Mouse (Mus musculus): ENCODE data around the gene Gm43518. TPM values are rescaled to one million over a fixed set of nuclear protein-coding genes. Genes with fewer than 3 reads are reported as not detected.

Gm43518 gene
- 3.3 and 4.3 TPM in 2 replicates for polyA plus RNA-seq (2015; fragmentation: Nextera tagmentation; extraction: Ambion mirVana)

- no peak for ATAC-seq
- Histone ChIP-seq H3K27me3 (no peaks in the 10 kb centered on the region), H3K9ac (replicated peaks) (no peak within 1 kb of the TSS), H3K36me3 (peaks cover 66% of the 10 kb centered on the region), H3K4me1 (replicated peaks) (peaks cover 6% of the 10 kb centered on the region), H3K27ac (no peak within 1 kb of the TSS), H3K4me2 (replicated peaks) (no peak within 1 kb of the TSS), H3K4me3 (replicated peaks) (no peak within 1 kb of the TSS), H3K9me3 (no peaks in the 10 kb centered on the region)
- WGBS, result 96% methylated on average over 9 of the region's 9 CpGs
These were observed at the start of gene Gm43518 for GRCm38 (mm10) chr5:123927118-123927517. Gm43518 (plus strand) TSS chr5:123927418.

DNA sequence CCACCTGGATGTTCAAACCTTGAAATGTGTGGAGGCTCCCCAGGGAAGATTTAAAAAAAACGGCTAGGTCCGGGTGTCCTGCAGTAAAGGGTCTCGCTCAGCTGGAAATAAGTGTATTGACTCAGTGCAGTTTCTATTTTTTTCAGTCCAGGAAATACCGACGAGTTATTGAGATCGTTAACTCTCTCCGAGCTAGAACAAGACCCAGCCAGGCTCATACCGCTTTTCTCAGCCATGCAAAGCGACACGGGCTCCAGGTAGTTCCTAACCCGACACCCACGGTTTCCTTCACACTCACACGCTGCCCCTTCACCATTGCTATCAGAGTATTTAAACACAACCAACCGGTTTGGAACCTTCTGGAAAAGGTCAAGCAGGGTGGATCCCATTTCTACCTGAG, 49.2 kb upstream of the Gm43518 start:
- no peak overlapping the region for H3K27ac ChIP-seq
- H3K4me1 ChIP-seq (replicated peaks), result no peaks in the 10 kb centered on the region
- no peaks in the 10 kb centered on the region for H3K9me3 ChIP-seq
- no peak overlapping the region for H3K4me2 ChIP-seq (replicated peaks)
- no peak overlapping the region for H3K4me3 ChIP-seq (replicated peaks)
- no peaks in the 10 kb centered on the region for H3K36me3 ChIP-seq
- H3K9ac ChIP-seq (replicated peaks), result no peak overlapping the region
- H3K27me3 ChIP-seq, result no peaks in the 10 kb centered on the region
- 81% methylated on average over 14 of the region's 14 CpGs for WGBS
- ATAC-seq, result no peak

GRCm38 (mm10) chr5:123879928-123880327, 47.3 kb upstream of the Gm43518 start, which contains the start of gene Hcar1:
Hcar1 (minus strand) TSS chr5:123880020.
- Histone ChIP-seq H3K27me3 (no peaks in the 10 kb centered on the region), H3K9ac (replicated peaks) (no peak within 1 kb of the TSS), H3K4me1 (replicated peaks) (no peaks in the 10 kb centered on the region), H3K36me3 (no peaks in the 10 kb centered on the region), H3K4me3 (replicated peaks) (no peak within 1 kb of the TSS), H3K4me2 (replicated peaks) (no peak within 1 kb of the TSS), H3K27ac (no peak within 1 kb of the TSS), H3K9me3 (no peaks in the 10 kb centered on the region)
- 79% methylated on average over 12 of the region's 12 CpGs for WGBS
- no peak for ATAC-seq

GRCm38 (mm10) chr5:123880778-123881177, 46.4 kb upstream of the Gm43518 start:
- ATAC-seq, result no peak
- WGBS, result 78% methylated on average over 14 of the region's 14 CpGs
- no peak overlapping the region for H3K9ac ChIP-seq (replicated peaks)
- no peaks in the 10 kb centered on the region for H3K27me3 ChIP-seq
- H3K27ac ChIP-seq, result no peak overlapping the region
- H3K9me3 ChIP-seq, result no peaks in the 10 kb centered on the region
- no peaks in the 10 kb centered on the region for H3K4me1 ChIP-seq (replicated peaks)
- H3K4me2 ChIP-seq (replicated peaks), result no peak overlapping the region
- no peak overlapping the region for H3K4me3 ChIP-seq (replicated peaks)
- H3K36me3 ChIP-seq, result no peaks in the 10 kb centered on the region

DNA sequence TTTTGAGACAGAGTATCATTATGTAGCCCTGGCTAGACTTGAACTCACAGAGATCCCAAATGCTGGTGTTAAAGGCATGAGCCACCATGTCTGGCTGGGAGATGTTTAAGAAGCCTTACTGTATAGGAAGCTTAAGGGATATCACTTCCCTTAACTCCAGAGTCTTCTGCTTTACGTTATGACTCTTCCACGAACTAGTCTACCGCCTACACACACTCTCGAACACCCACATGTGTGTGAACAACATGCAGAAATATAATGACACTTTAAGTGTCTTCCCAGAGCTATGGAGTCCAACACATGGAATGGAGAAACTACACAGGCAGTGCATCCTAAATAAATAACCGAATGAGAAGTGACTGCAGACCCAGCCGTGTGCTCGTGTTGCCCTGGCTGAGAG, 43.3 kb upstream of the Gm43518 start:
- no peak for ATAC-seq
- WGBS, result 90% methylated on average over 7 of the region's 7 CpGs
- no peak overlapping the region for H3K9ac ChIP-seq (replicated peaks)
- H3K4me1 ChIP-seq (replicated peaks), result no peaks in the 10 kb centered on the region
- no peak overlapping the region for H3K27ac ChIP-seq
- no peak overlapping the region for H3K4me2 ChIP-seq (replicated peaks)
- H3K27me3 ChIP-seq, result no peaks in the 10 kb centered on the region
- no peaks in the 10 kb centered on the region for H3K36me3 ChIP-seq
- H3K4me3 ChIP-seq (replicated peaks), result no peak overlapping the region
- H3K9me3 ChIP-seq, result no peaks in the 10 kb centered on the region

GRCm38 (mm10) chr5:123884332-123884731, 42.9 kb upstream of the Gm43518 start:
- Histone ChIP-seq H3K9ac (replicated peaks) (no peak overlapping the region), H3K4me1 (replicated peaks) (no peaks in the 10 kb centered on the region), H3K27ac (no peak overlapping the region), H3K36me3 (no peaks in the 10 kb centered on the region), H3K27me3 (no peaks in the 10 kb centered on the region), H3K4me3 (replicated peaks) (no peak overlapping the region), H3K9me3 (no peaks in the 10 kb centered on the region), H3K4me2 (replicated peaks) (no peak overlapping the region)
- 77% methylated on average over 10 of the region's 10 CpGs for WGBS
- ATAC-seq, result no peak

- Histone ChIP-seq H3K4me2 (replicated peaks) (no peak overlapping the region), H3K4me1 (replicated peaks) (no peaks in the 10 kb centered on the region), H3K9ac (replicated peaks) (no peak overlapping the region), H3K27me3 (no peaks in the 10 kb centered on the region), H3K4me3 (replicated peaks) (no peak overlapping the region), H3K36me3 (no peaks in the 10 kb centered on the region), H3K9me3 (no peaks in the 10 kb centered on the region), H3K27ac (no peak overlapping the region)
- WGBS, result 91% methylated on average over 3 of the region's 3 CpGs
- ATAC-seq, result no peak
These were observed 40.9 kb upstream of the Gm43518 start for GRCm38 (mm10) chr5:123886365-123886764.

DNA sequence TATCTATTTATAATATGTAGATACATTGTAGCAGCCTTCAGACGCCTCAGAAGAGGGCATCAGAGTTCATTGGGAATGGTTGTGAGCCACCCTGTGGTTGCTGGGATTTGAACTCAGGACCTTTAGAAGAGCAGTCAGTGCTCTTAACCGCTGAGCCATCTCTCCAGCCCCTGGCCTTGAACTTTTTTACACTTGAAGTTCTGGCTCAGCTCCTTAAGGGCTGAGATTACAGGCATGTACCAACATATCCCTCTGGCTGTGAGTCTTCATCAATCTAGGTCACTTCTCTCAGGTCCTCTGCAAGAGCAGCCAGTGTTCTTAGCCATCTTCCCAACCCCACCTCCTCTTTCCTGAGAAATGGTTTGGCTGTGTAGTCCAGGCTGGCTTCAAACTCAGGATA, 36.9 kb upstream of the Gm43518 start:
- WGBS, result 84% methylated on average over 2 of the region's 2 CpGs
- H3K4me3 ChIP-seq (replicated peaks), result no peak overlapping the region

GRCm38 (mm10) chr5:123890987-123891386, 36.2 kb upstream of the Gm43518 start:
- H3K9ac ChIP-seq (replicated peaks), result no peak overlapping the region
- H3K27me3 ChIP-seq, result no peaks in the 10 kb centered on the region
- no peaks in the 10 kb centered on the region for H3K4me1 ChIP-seq (replicated peaks)
- no peaks in the 10 kb centered on the region for H3K36me3 ChIP-seq
- no peak overlapping the region for H3K27ac ChIP-seq
- WGBS, result 79% methylated on average over 5 of the region's 5 CpGs
- no peaks in the 10 kb centered on the region for H3K9me3 ChIP-seq
- H3K4me2 ChIP-seq (replicated peaks), result no peak overlapping the region
- H3K4me3 ChIP-seq (replicated peaks), result no peak overlapping the region
- no peak for ATAC-seq

More for the DNA sequence above, 36.9 kb upstream of the Gm43518 start:
- Histone ChIP-seq H3K4me1 (replicated peaks) (no peaks in the 10 kb centered on the region), H3K36me3 (no peaks in the 10 kb centered on the region), H3K9me3 (no peaks in the 10 kb centered on the region), H3K27ac (no peak overlapping the region), H3K9ac (replicated peaks) (no peak overlapping the region), H3K4me2 (replicated peaks) (no peak overlapping the region), H3K27me3 (no peaks in the 10 kb centered on the region)
- ATAC-seq, result no peak

- H3K4me2 ChIP-seq (replicated peaks), result no peak overlapping the region
- WGBS, result 52% methylated on average over 6 of the region's 6 CpGs
- H3K9ac ChIP-seq (replicated peaks), result no peak overlapping the region
- no peak overlapping the region for H3K27ac ChIP-seq
- no peaks in the 10 kb centered on the region for H3K9me3 ChIP-seq
- no peak for ATAC-seq
- no peaks in the 10 kb centered on the region for H3K36me3 ChIP-seq
- no peaks in the 10 kb centered on the region for H3K27me3 ChIP-seq
- no peak overlapping the region for H3K4me3 ChIP-seq (replicated peaks)
- no peaks in the 10 kb centered on the region for H3K4me1 ChIP-seq (replicated peaks)
These were observed 35.5 kb upstream of the Gm43518 start for GRCm38 (mm10) chr5:123891669-123892068.

GRCm38 (mm10) chr5:123893520-123893919, 33.7 kb upstream of the Gm43518 start:
- ATAC-seq, result no peak
- Histone ChIP-seq H3K4me3 (replicated peaks) (no peak overlapping the region), H3K36me3 (no peaks in the 10 kb centered on the region), H3K9ac (replicated peaks) (no peak overlapping the region), H3K27me3 (no peaks in the 10 kb centered on the region), H3K4me1 (replicated peaks) (no peaks in the 10 kb centered on the region), H3K4me2 (replicated peaks) (no peak overlapping the region), H3K27ac (no peak overlapping the region), H3K9me3 (no peaks in the 10 kb centered on the region)
- WGBS, result 90% methylated on average over 5 of the region's 5 CpGs

GRCm38 (mm10) chr5:123896395-123896794, 30.8 kb upstream of the Gm43518 start:
- no peaks in the 10 kb centered on the region for H3K36me3 ChIP-seq
- H3K9me3 ChIP-seq, result no peaks in the 10 kb centered on the region
- H3K4me3 ChIP-seq (replicated peaks), result no peak overlapping the region
- H3K4me2 ChIP-seq (replicated peaks), result no peak overlapping the region
- no peaks in the 10 kb centered on the region for H3K27me3 ChIP-seq
- no peak overlapping the region for H3K27ac ChIP-seq
- no peaks in the 10 kb centered on the region for H3K4me1 ChIP-seq (replicated peaks)
- no peak overlapping the region for H3K9ac ChIP-seq (replicated peaks)
- no peak for ATAC-seq
- 85% methylated on average over 11 of the region's 11 CpGs for WGBS

GRCm38 (mm10) chr5:123897352-123897751, 29.9 kb upstream of the Gm43518 start:
- H3K4me1 ChIP-seq (replicated peaks), result no peaks in the 10 kb centered on the region
- H3K9ac ChIP-seq (replicated peaks), result no peak overlapping the region
- H3K4me2 ChIP-seq (replicated peaks), result no peak overlapping the region
- no peaks in the 10 kb centered on the region for H3K36me3 ChIP-seq
- 86% methylated on average over 13 of the region's 13 CpGs for WGBS
- no peak overlapping the region for H3K27ac ChIP-seq
- no peak for ATAC-seq
- H3K27me3 ChIP-seq, result no peaks in the 10 kb centered on the region
- no peaks in the 10 kb centered on the region for H3K9me3 ChIP-seq
- H3K4me3 ChIP-seq (replicated peaks), result no peak overlapping the region

All from midbrain, embryonic 13.5 days (tissue).